Mouse (Mus musculus): Measurements from ENCODE around the gene Pdgfd. TPM values are rescaled to one million over a fixed set of nuclear protein-coding genes. Genes with fewer than 3 reads are reported as not detected.

Pdgfd gene
- total and polyA plus RNA-seq, 3 experiments, result not detected

- Histone ChIP-seq H3K9ac (ENCODE audit: insufficient read depth, low read depth) (no peak within 1 kb of the TSS), H3K79me2 (replicated peaks; ENCODE audit: control insufficient read depth, extremely low read depth, insufficient read depth, poor library complexity, severe bottlenecking) (no peaks in the 10 kb centered on the region), H3K27ac (ENCODE audit: insufficient read depth, low read depth) (no peak within 1 kb of the TSS), H3K4me3 (replicated peaks in 1 of 3; ENCODE audit: low read depth in 2 of 3, low read length in 2 of 3, poor library complexity in 1 of 3) (no peak within 1 kb of the TSS), H3K4me1 (ENCODE audit: control insufficient read depth in 1 of 2, insufficient read depth in 2 of 2) (no peaks in the 10 kb centered on the region), H3K36me3 (replicated peaks in 1 of 2; ENCODE audit: control insufficient read depth in 1 of 2, insufficient read depth in 1 of 2, low read length in 1 of 2) (no peaks in the 10 kb centered on the region), H3K27me3 (replicated peaks) (no peaks in the 10 kb centered on the region), H3K4me2 (ENCODE audit: insufficient read depth, low read depth, poor library complexity, severe bottlenecking) (no peak within 1 kb of the TSS), H3K9me3 (replicated peaks; ENCODE audit: low read length) (no peaks in the 10 kb centered on the region)
- no peak for TF ChIP-seq RCOR1 (conservative IDR thresholded peaks at IDR 0.05; ENCODE audit: low read depth, low read length)
- no peak for TF ChIP-seq MEF2A (IDR thresholded peaks at IDR 0.05; ENCODE audit: borderline replicate concordance, low read depth, low read length)
- dilution Hi-C loops (cut with MboI; ENCODE audit: extremely low pct_ligation_motif_present, extremely low pct_unique_long_range_greater_than_20kb, low sequenced_read_pairs) (no loop called here), in situ Hi-C loops (cut with MboI; ENCODE audit: low pct_ligation_motif_present, low pct_unique_long_range_greater_than_20kb, low sequenced_read_pairs) (no loop called here)
- DNase-seq (ENCODE audit: extremely low read depth), result no peak
Measured at GRCm38 (mm10) chr9:6269796-6270280, 101.5 kb downstream of the Pdgfd start, which contains the start of gene Ddi1. TSS of gene Ddi1 (minus strand) at chr9:6269846.

- no peaks in the 10 kb centered on the region for H3K4me1 ChIP-seq (ENCODE audit: control insufficient read depth in 1 of 2, insufficient read depth in 2 of 2)
- dilution Hi-C loops (cut with MboI; ENCODE audit: extremely low pct_ligation_motif_present, extremely low pct_unique_long_range_greater_than_20kb, low sequenced_read_pairs), result no loop called here
- no peaks in the 10 kb centered on the region for H3K27me3 ChIP-seq (replicated peaks)
- in situ Hi-C loops (cut with MboI; ENCODE audit: low pct_ligation_motif_present, low pct_unique_long_range_greater_than_20kb, low sequenced_read_pairs), result no loop called here
- TF ChIP-seq SMC3 (IDR thresholded peaks at IDR 0.05; ENCODE audit: low read depth, low read length) (no peak), CHD1 (IDR thresholded peaks at IDR 0.05; ENCODE audit: low read depth, low read length) (no peak), ZMIZ1 (IDR thresholded peaks at IDR 0.05; ENCODE audit: low read depth, low read length) (no peak)
- H3K79me2 ChIP-seq (replicated peaks; ENCODE audit: control insufficient read depth, extremely low read depth, insufficient read depth, poor library complexity, severe bottlenecking), result no peaks in the 10 kb centered on the region
- no peak overlapping the region for H3K4me2 ChIP-seq (ENCODE audit: insufficient read depth, low read depth, poor library complexity, severe bottlenecking)
- no peaks in the 10 kb centered on the region for H3K9me3 ChIP-seq (replicated peaks; ENCODE audit: low read length)
- H3K27ac ChIP-seq (ENCODE audit: insufficient read depth, low read depth), result no peak overlapping the region
- no peaks in the 10 kb centered on the region for H3K36me3 ChIP-seq (replicated peaks in 1 of 2; ENCODE audit: control insufficient read depth in 1 of 2, insufficient read depth in 1 of 2, low read length in 1 of 2)
- DNase-seq (ENCODE audit: extremely low read depth), result no peak
- H3K4me3 ChIP-seq (replicated peaks in 1 of 3; ENCODE audit: low read depth in 2 of 3, low read length in 2 of 3, poor library complexity in 1 of 3), result no peak overlapping the region
- H3K9ac ChIP-seq (ENCODE audit: insufficient read depth, low read depth), result no peak overlapping the region
Measured at GRCm38 (mm10) chr9:6276395-6276794, 108.0 kb downstream of the Pdgfd start.

GRCm38 (mm10) chr9:6277526-6277925, 109.1 kb downstream of the Pdgfd start:
- no peaks in the 10 kb centered on the region for H3K27me3 ChIP-seq (replicated peaks)
- H3K9me3 ChIP-seq (replicated peaks; ENCODE audit: low read length), result no peaks in the 10 kb centered on the region
- TF ChIP-seq BHLHE40 (IDR thresholded peaks at IDR 0.05; ENCODE audit: low read depth, low read length), result no peak
- no peak for TF ChIP-seq MYC (IDR thresholded peaks at IDR 0.05; ENCODE audit: low read depth, low read length)
- no peaks in the 10 kb centered on the region for H3K79me2 ChIP-seq (replicated peaks; ENCODE audit: control insufficient read depth, extremely low read depth, insufficient read depth, poor library complexity, severe bottlenecking)
- DNase-seq (ENCODE audit: extremely low read depth), result no peak
- H3K27ac ChIP-seq (ENCODE audit: insufficient read depth, low read depth), result no peak overlapping the region
- H3K36me3 ChIP-seq (replicated peaks in 1 of 2; ENCODE audit: control insufficient read depth in 1 of 2, insufficient read depth in 1 of 2, low read length in 1 of 2), result no peaks in the 10 kb centered on the region
- no peak overlapping the region for H3K4me3 ChIP-seq (replicated peaks in 1 of 3; ENCODE audit: low read depth in 2 of 3, low read length in 2 of 3, poor library complexity in 1 of 3)
- in situ Hi-C loops (cut with MboI; ENCODE audit: low pct_ligation_motif_present, low pct_unique_long_range_greater_than_20kb, low sequenced_read_pairs), result no loop called here
- H3K4me2 ChIP-seq (ENCODE audit: insufficient read depth, low read depth, poor library complexity, severe bottlenecking), result no peak overlapping the region
- no peak overlapping the region for H3K9ac ChIP-seq (ENCODE audit: insufficient read depth, low read depth)
- H3K4me1 ChIP-seq (ENCODE audit: control insufficient read depth in 1 of 2, insufficient read depth in 2 of 2), result no peaks in the 10 kb centered on the region
- dilution Hi-C loops (cut with MboI; ENCODE audit: extremely low pct_ligation_motif_present, extremely low pct_unique_long_range_greater_than_20kb, low sequenced_read_pairs), result no loop called here
